Mouse (Mus musculus) liver, adult (tissue): ENCODE data around the gene Efcab8.

Source experiments
- GATA4 ChIP-seq: IDR thresholded peaks from 2 replicates; pipeline ENCODE4 v1.6.1; 2014; ENCODE audit warnings: mild to moderate bottlenecking, low read length; ENCODE audit not compliant: insufficient replicate concordance

Efcab8 gene

GRCm38 (mm10) chr2:153795090-153795489 is 15.4 kb downstream of the Efcab8 start:
- no peak for TF ChIP-seq GATA4

- no peak for TF ChIP-seq GATA4
Observed at GRCm38 (mm10) chr2:153808146-153808545, 28.4 kb downstream of the Efcab8 start.

GRCm38 (mm10) chr2:153808841-153809240 is 29.1 kb downstream of the Efcab8 start:
- TF ChIP-seq GATA4 = no peak

GRCm38 (mm10) chr2:153809921-153810320 is 30.2 kb downstream of the Efcab8 start:
- TF ChIP-seq GATA4 = no peak

GRCm38 (mm10) chr2:153822005-153822543 is 42.3 kb downstream of the Efcab8 start:
- no peak for TF ChIP-seq GATA4

- no peak for TF ChIP-seq GATA4
Observed at GRCm38 (mm10) chr2:153824593-153824992, 44.9 kb downstream of the Efcab8 start.

- no peak for TF ChIP-seq GATA4
Observed at GRCm38 (mm10) chr2:153827171-153827830, 47.6 kb downstream of the Efcab8 start.

- TF ChIP-seq GATA4 = no peak
Observed at GRCm38 (mm10) chr2:153828704-153829103, 49.0 kb downstream of the Efcab8 start.

GRCm38 (mm10) chr2:153833291-153833690 is 53.6 kb downstream of the Efcab8 start:
- TF ChIP-seq GATA4 = no peak

GRCm38 (mm10) chr2:153842854-153843253 is 63.1 kb downstream of the Efcab8 start:
- no peak for TF ChIP-seq GATA4

GRCm38 (mm10) chr2:153848389-153848788 is 68.7 kb downstream of the Efcab8 start:
- no peak for TF ChIP-seq GATA4

GRCm38 (mm10) chr2:153850351-153851029 is 70.8 kb downstream of the Efcab8 start:
- no peak for TF ChIP-seq GATA4

GRCm38 (mm10) chr2:153851030-153851360 is 71.3 kb downstream of the Efcab8 start:
- TF ChIP-seq GATA4 = no peak

- TF ChIP-seq GATA4 = no peak
Observed at GRCm38 (mm10) chr2:153853544-153853943, 73.8 kb downstream of the Efcab8 start.

- no peak for TF ChIP-seq GATA4
Observed at GRCm38 (mm10) chr2:153859581-153859980, 79.8 kb downstream of the Efcab8 start.

GRCm38 (mm10) chr2:153860315-153860714 is 80.6 kb downstream of the Efcab8 start:
- no peak for TF ChIP-seq GATA4
